Mouse (Mus musculus): ENCODE results near the gene Spata48. TPM values are rescaled to one million over a fixed set of nuclear protein-coding genes. Genes with fewer than 3 reads are reported as not detected.
A peak's percentile ranks its signal among the peaks of the same experiment; 100 is the strongest.

The Spata48 gene
- polyA plus RNA-seq, 1 experiment = 2.1 TPM

GRCm38 (mm10) chr11:11517781-11518435 is 56.0 kb downstream of the Spata48 start:
- Histone ChIP-seq H3K4me1 (ENCODE audit: control insufficient read depth, insufficient read depth, insufficient read length, low read length) (no peaks in the 10 kb centered on the region), H3K4me3 (ENCODE audit: insufficient read depth, low read depth, low read length) (no peak overlapping the region), H3K27ac (replicated peaks; ENCODE audit: low read depth, low read length) (no peak overlapping the region)

DNA sequence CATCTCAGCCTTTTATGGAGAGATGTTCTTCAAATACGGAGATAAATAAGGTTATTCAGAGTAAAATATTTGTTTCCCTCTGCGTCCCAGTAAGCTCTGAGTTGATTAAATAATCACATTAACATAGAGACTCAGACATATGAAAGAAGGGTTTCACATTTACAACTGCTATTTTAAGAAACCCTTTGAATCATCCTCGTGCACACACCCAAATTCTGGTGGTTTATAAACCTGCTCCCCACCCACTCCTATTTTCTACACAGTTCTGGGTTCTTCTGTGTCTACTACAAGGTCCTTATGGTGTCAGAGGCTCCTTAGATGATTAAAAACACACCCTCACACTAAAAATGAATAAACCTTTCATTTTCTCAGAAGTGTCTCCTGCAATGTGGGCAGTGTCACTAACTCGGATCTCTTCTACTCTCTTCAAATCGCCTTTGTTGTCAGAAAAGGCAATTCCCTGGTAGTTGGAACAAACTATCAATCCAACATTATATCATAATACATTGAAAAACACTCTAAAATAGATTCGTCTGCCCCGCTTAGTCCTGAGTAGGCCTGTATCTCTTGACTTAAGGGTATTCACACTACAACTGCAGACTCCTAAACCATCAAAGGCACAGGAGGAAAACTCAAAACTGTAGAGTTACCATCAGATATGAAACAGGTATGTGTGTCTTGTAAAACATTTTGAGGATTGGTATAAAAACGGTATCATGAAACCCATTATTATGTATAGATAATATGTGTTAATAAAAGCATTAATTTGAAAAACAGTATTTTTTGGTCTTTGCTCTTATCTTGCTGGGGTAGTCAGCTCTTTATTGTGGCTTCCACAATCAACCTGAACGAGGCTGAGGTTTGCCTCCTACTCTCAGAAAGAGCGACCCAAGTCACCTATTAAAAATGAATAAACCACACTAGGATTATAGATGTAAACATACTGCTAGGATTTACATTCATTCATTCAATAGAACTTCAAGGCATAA is 57.7 kb downstream of the Spata48 start:
- H3K4me3 ChIP-seq (ENCODE audit: insufficient read depth, low read depth, low read length) = no peak overlapping the region

DNA sequence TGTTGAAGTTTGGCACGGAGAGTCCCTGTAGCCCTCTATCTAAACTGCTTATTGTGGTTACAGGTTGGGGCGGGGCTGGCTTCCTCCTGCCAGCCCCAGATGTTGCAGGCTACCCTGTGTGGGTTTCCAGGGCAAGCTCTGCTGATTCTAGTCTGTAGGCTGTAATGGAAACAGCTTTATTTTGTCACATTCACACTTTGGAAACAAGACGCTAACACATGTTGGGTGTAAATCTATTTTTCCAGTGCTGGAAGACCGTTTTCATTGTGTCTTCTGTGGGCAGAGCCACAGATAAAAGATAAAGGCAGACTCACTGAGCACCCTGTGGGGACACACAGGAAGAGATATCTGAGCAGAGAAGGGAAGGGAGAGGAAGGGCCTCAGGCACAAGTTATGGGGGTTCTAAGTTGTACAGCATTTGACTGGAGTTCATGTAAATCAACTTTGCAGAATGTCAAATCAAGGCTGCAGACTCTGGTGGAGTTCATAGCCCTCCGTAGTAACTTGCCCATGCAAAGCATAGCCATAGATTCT is 60.1 kb downstream of the Spata48 start:
- H3K4me1 ChIP-seq (ENCODE audit: control insufficient read depth, insufficient read depth, insufficient read length, low read length) = no peaks in the 10 kb centered on the region
- no peak overlapping the region for H3K4me3 ChIP-seq (ENCODE audit: insufficient read depth, low read depth, low read length)
- H3K27ac ChIP-seq (replicated peaks; ENCODE audit: low read depth, low read length) = no peak overlapping the region

More for the DNA sequence above, 57.7 kb downstream of the Spata48 start:
- Histone ChIP-seq H3K27ac (replicated peaks; ENCODE audit: low read depth, low read length) (no peak overlapping the region), H3K4me1 (ENCODE audit: control insufficient read depth, insufficient read depth, insufficient read length, low read length) (no peaks in the 10 kb centered on the region)

DNA sequence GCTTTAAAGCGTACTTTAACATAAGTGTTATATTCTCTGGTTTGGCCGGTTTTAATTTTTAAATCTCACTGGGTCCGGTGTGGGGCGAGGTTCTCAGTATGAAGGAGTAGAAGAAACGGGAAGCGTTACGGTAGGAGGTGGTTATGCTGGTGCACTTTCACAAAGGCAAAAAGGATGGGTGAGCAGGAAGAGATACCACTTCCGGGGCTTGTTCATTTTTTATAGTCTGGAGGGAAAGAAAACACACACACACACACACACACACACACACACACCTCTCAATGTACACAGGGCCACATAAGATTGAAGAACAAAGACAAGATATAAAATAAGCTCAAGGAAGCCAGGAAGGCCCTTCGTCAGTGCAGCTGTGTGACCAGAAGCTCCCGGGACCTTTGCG is 66.9 kb downstream of the Spata48 start:
- no peak overlapping the region for H3K27ac ChIP-seq (replicated peaks; ENCODE audit: low read depth, low read length)
- H3K4me1 ChIP-seq (ENCODE audit: control insufficient read depth, insufficient read depth, insufficient read length, low read length) = no peaks in the 10 kb centered on the region
- no peak overlapping the region for H3K4me3 ChIP-seq (ENCODE audit: insufficient read depth, low read depth, low read length)

DNA sequence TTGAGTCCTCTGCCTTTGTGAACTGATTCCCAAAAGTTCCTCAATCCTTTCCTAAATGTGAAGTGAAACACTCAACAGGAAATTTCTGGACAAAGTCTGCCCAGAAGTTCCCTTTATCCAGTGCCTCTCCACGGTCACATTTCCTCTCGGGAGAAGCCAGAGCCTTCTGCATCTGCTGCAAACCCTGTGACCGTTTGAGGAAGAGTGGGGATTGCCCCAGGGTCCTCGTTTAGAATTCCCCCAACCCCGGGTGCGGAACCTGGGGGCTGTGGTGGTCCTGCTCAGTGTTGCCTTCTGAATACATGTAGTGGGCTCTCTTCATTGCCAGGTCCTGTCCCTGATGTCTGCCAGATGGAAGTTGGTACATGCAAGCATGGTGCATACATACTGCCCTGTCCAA is 67.3 kb downstream of the Spata48 start:
- Histone ChIP-seq H3K27ac (replicated peaks; ENCODE audit: low read depth, low read length) (no peak overlapping the region), H3K4me1 (ENCODE audit: control insufficient read depth, insufficient read depth, insufficient read length, low read length) (no peaks in the 10 kb centered on the region), H3K4me3 (ENCODE audit: insufficient read depth, low read depth, low read length) (no peak overlapping the region)

DNA sequence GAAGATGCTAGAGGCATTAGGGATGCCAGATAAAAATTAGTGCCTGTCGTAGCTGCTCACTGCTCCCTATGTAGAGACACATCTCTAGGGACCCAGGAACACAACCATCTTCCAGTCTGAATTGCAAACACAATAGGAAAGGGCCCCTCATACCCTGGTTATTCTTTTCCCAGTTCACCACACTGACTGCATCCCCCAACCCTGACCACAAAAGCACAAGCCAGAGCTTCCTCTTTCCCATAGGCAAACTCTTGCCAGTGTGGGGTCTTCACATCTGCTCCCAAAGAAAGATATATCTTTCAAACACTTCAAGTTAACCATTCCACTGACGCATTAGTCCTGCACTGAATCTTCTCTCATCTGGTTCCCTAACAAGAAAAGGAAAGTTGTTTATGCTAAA is 68.2 kb downstream of the Spata48 start:
- Histone ChIP-seq H3K4me1 (ENCODE audit: control insufficient read depth, insufficient read depth, insufficient read length, low read length) (no peaks in the 10 kb centered on the region), H3K27ac (replicated peaks; ENCODE audit: low read depth, low read length) (no peak overlapping the region), H3K4me3 (ENCODE audit: insufficient read depth, low read depth, low read length) (no peak overlapping the region)

DNA sequence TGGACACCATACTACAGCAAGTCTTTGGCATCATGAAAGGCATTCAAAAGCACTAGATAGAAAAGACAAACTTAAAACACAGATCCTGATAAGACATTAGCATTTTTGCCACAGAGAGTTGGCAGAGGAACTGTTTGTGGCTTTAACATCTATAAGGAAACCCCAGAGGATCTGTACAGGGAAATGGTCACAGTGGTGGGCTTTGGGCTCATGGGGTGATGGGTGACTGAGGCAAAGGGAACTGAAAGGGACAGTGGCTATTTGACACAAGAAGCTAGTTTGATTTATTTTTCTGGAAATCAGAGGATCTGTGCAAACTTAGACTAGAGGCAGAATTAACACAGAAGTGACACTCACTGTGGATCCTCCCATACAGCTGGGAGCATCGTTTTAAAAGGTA is 74.4 kb downstream of the Spata48 start:
- H3K4me3 ChIP-seq (ENCODE audit: insufficient read depth, low read depth, low read length) = no peak overlapping the region
- no peak overlapping the region for H3K27ac ChIP-seq (replicated peaks; ENCODE audit: low read depth, low read length)
- H3K4me1 ChIP-seq (ENCODE audit: control insufficient read depth, insufficient read depth, insufficient read length, low read length) = no peaks in the 10 kb centered on the region

DNA sequence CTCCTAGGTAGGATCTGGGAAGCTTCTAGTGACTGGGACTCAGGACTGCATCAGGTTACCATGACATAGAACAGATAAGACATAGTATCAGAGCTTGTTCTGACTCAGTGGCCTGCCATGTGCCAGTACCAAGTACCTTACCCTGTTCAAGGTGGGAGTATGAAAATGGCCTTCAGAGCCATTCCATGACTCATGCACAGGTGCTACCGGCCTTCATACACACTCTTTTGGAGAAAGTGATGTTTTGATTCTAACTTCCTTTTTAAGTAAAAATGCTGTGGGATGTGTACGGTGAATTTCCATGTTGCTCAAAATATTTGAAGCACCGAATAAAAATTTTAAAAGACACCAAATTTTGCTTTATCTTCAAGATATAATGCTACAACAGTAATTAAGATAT is 84.1 kb downstream of the Spata48 start:
- Histone ChIP-seq H3K27ac (replicated peaks; ENCODE audit: low read depth, low read length) (no peak overlapping the region), H3K4me3 (ENCODE audit: insufficient read depth, low read depth, low read length) (no peak overlapping the region), H3K4me1 (ENCODE audit: control insufficient read depth, insufficient read depth, insufficient read length, low read length) (no peaks in the 10 kb centered on the region)

DNA sequence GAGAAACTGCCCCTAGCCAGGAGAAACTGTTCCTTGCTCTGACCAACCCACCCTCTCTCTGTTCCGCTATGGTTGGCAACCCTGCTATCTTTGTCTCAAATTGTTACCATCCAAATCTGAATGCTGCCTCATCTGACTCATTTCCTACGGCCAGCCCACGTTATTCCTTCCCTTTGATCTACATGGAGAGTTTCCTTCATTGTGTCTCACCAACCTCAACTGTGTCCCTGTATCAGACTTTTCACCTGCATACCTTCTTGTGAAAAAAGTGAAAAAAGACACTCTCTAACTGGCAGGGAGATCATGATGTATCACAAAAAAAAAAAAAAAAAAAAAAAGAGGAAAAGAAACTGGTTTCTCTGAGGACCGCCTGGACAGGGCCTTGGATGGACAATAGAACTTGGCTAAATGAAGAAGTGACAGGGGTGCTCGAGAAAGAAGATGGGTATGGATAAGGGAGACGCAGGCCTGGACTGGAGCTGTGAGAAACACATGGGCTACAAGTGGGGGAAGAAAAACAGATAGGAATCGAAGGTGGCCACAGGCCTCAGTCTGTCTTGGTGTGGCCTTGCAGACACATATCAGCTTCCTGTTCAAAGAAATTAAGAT is 85.1 kb downstream of the Spata48 start:
- no peak overlapping the region for H3K27ac ChIP-seq (replicated peaks; ENCODE audit: low read depth, low read length)
- H3K4me3 ChIP-seq (ENCODE audit: insufficient read depth, low read depth, low read length) = no peak overlapping the region
- no peaks in the 10 kb centered on the region for H3K4me1 ChIP-seq (ENCODE audit: control insufficient read depth, insufficient read depth, insufficient read length, low read length)

GRCm38 (mm10) chr11:11547597-11548240 is 85.8 kb downstream of the Spata48 start:
- Histone ChIP-seq H3K27ac (replicated peaks; ENCODE audit: low read depth, low read length) (no peak overlapping the region), H3K4me3 (ENCODE audit: insufficient read depth, low read depth, low read length) (no peak overlapping the region), H3K4me1 (ENCODE audit: control insufficient read depth, insufficient read depth, insufficient read length, low read length) (no peaks in the 10 kb centered on the region)

- Histone ChIP-seq H3K27ac (replicated peaks; ENCODE audit: low read depth, low read length) (no peak overlapping the region), H3K4me3 (ENCODE audit: insufficient read depth, low read depth, low read length) (no peak overlapping the region), H3K4me1 (ENCODE audit: control insufficient read depth, insufficient read depth, insufficient read length, low read length) (no peaks in the 10 kb centered on the region)
These were observed 93.7 kb downstream of the Spata48 start for GRCm38 (mm10) chr11:11555563-11555962.

DNA sequence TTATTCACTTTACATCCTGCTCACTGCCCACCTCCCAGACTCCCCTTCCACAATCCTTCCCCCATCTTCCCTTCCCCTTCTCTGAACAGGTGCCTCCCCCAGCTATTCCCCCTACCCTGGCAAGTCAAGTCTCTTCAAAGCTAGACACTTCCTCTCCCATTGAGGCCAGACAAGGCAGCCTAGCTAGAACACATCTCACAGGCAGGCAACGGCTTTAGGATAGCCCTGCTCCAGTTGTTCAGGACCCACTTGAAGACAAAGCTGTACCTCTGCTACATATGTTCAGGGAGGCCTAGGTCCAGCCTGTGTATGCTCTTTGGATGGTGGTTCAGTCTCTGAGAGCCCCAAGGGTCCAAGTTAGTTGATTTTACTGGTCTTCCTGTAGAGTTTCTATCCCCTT is 94.3 kb downstream of the Spata48 start:
- Histone ChIP-seq H3K27ac (replicated peaks; ENCODE audit: low read depth, low read length) (no peak overlapping the region), H3K4me3 (ENCODE audit: insufficient read depth, low read depth, low read length) (no peak overlapping the region), H3K4me1 (ENCODE audit: control insufficient read depth, insufficient read depth, insufficient read length, low read length) (no peaks in the 10 kb centered on the region)

DNA sequence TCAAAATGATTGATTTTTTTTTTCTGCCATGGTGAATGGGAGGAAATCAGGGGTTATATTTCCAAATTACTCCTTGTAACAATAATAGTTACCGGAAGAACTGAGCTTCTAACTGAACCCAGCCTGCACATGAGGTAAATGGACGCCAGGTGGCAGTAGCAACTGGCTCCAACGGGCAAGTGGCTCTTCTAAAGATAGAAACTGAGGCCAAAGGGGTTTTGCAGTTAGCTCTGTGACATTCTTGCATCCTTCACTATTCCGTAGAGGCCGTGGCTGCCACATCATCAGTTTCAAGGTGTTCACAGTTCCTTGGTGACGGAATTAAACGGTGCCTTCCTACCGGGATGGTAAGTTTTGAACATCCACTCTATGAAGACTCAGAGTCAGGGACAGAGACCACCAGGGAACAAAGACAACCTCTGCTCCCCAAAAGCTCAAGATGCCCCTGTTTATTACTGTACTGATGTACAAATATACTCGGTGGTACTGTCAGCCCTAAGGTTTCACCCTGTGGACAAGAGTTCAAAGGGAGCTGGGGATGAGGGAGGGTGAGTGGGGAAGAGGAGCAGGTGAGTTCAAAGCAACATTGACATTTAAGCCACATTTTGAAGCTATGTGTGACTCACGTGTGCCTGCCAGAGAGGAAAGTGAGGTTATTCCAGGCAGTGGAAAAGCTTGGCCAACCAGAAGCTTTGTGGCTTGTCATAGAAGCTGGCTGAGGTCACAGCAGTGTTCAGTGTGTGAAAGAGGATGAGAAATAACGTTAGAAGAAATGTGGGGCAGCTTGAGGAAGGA is 95.5 kb downstream of the Spata48 start:
- Histone ChIP-seq H3K4me1 (ENCODE audit: control insufficient read depth, insufficient read depth, insufficient read length, low read length) (no peaks in the 10 kb centered on the region), H3K27ac (replicated peaks; ENCODE audit: low read depth, low read length) (no peak overlapping the region), H3K4me3 (ENCODE audit: insufficient read depth, low read depth, low read length) (no peak overlapping the region)

- no peak overlapping the region for H3K4me3 ChIP-seq (ENCODE audit: insufficient read depth, low read depth, low read length)
These were observed 96.8 kb downstream of the Spata48 start for GRCm38 (mm10) chr11:11558662-11559061.

More at GRCm38 (mm10) chr11:11558662-11559061, 96.8 kb downstream of the Spata48 start:
- Histone ChIP-seq H3K27ac (replicated peaks; ENCODE audit: low read depth, low read length) (peak overlapping the region; percentile 47), H3K4me1 (ENCODE audit: control insufficient read depth, insufficient read depth, insufficient read length, low read length) (no peaks in the 10 kb centered on the region)
